30 mouse cellular contexts compared by ENCODE assay signal in the genomic region with DNA sequence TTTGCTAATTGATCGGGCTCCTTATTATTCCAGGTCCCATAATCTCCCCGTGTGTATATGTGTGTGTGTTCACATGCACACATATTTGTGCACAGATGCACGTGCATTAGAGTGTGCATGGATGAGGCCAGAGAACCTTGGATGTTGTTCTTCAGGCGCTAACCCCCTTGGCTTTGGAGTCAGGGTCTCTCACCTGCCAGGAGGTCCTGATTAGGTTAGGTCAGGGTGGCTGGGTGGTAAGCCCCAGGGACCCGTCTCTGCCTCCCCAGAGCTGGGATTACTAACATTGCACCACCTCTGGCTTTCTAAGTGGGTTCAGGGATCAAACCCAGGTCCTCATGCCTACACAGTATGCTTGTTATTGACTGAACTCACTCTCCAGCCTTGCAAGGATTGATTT.
"Had no signal": no experiment of that assay in that cellular context is flagged by ENCODE, and none has a peak within 500 bp of the region (broad histone marks: within the 10 kb centered on the region; RNA-seq: fewer than 3 reads in every experiment).

No protein-coding gene starts in this region.

- H3K9me3 ChIP-seq: limb, embryonic 10.5 days; limb, embryonic 12.5 days; limb, embryonic 13.5 days; limb, embryonic 15.5 days; liver, embryonic 12.5 days; liver, embryonic 13.5 days; liver, embryonic 15.5 days; lung, embryonic 15.5 days; midbrain, embryonic 10.5 days; midbrain, embryonic 12.5 days; neural tube, embryonic 12.5 days; neural tube, embryonic 13.5 days had no signal

- H3K27ac ChIP-seq: left cerebral cortex, adult 2 months; limb, embryonic 10.5 days; limb, embryonic 12.5 days; limb, embryonic 13.5 days; limb, embryonic 15.5 days; liver, embryonic 12.5 days; liver, embryonic 13.5 days; liver, embryonic 14.5 days; liver, embryonic 15.5 days; lung, embryonic 15.5 days; macrophage; midbrain, embryonic 10.5 days; midbrain, embryonic 12.5 days; neural tube, embryonic 12.5 days; neural tube, embryonic 13.5 days had no signal

- H3K9ac ChIP-seq: limb, embryonic 12.5 days; limb, embryonic 13.5 days; limb, embryonic 15.5 days; liver, embryonic 12.5 days; liver, embryonic 13.5 days; liver, embryonic 14.5 days; liver, embryonic 15.5 days; liver, postnatal 0 days; lung, embryonic 14.5 days; lung, embryonic 15.5 days; midbrain, embryonic 12.5 days; neural tube, embryonic 12.5 days; neural tube, embryonic 13.5 days had no signal

- ATAC-seq: liver, embryonic 12.5 days; liver, postnatal 0 days; lung, postnatal 0 days had no signal

- H3K27me3 ChIP-seq: limb, embryonic 12.5 days; limb, embryonic 13.5 days; limb, embryonic 15.5 days; liver, embryonic 12.5 days; liver, embryonic 13.5 days; liver, embryonic 15.5 days; lung, embryonic 15.5 days; megakaryocyte, embryonic 14.5 days; midbrain, embryonic 12.5 days; neural tube, embryonic 12.5 days; neural tube, embryonic 13.5 days had no signal

- H3K4me2 ChIP-seq: limb, embryonic 12.5 days; limb, embryonic 13.5 days; limb, embryonic 15.5 days; liver, embryonic 11.5 days; liver, embryonic 12.5 days; liver, embryonic 13.5 days; liver, embryonic 15.5 days; lung, embryonic 14.5 days; lung, embryonic 15.5 days; midbrain, embryonic 12.5 days; neural tube, embryonic 12.5 days; neural tube, embryonic 13.5 days had no signal

- DNase-seq: left cerebral cortex, postnatal 4 days; liver; liver, embryonic 13.5 days; liver, postnatal 0 days; lung, adult 18-20 months; lung, adult 2 months; lung, embryonic 14.5 days; lung, postnatal 10 days; lung, postnatal 14 days; lung, postnatal 36 days; lung, postnatal 4 days; midbrain, embryonic 14.5 days had no signal

- H3K4me1 ChIP-seq: limb, embryonic 10.5 days; limb, embryonic 12.5 days; limb, embryonic 13.5 days; limb, embryonic 15.5 days; liver, embryonic 12.5 days; liver, embryonic 13.5 days; liver, embryonic 15.5 days; lung, embryonic 15.5 days; midbrain, embryonic 10.5 days; midbrain, embryonic 12.5 days; neural tube, embryonic 12.5 days; neural tube, embryonic 13.5 days had no signal

- H3K4me3 ChIP-seq: left cerebral cortex, adult 2 months; limb, embryonic 10.5 days; limb, embryonic 12.5 days; limb, embryonic 13.5 days; limb, embryonic 15.5 days; liver, embryonic 12.5 days; liver, embryonic 13.5 days; liver, embryonic 15.5 days; lung, embryonic 15.5 days; megakaryocyte, embryonic 14.5 days; midbrain, embryonic 10.5 days; midbrain, embryonic 12.5 days; myocyte; neural tube, embryonic 12.5 days; neural tube, embryonic 13.5 days had no signal
